Mouse (Mus musculus) embryonic facial prominence, embryonic 10.5 days (tissue): ENCODE data around the gene Chrm5. TPM values are rescaled to one million over a fixed set of nuclear protein-coding genes. Genes with fewer than 3 reads are reported as not detected.

Experiments used
- DNase-seq: peaks from one replicate; pipeline ENCODE4 v3.0.0-alpha.2; 2017; ENCODE audit warnings: low spot score
- H3K27ac ChIP-seq: fragments of 300-500 bp; sonication (generic); replicated peaks from 2 replicates; pipeline ENCODE4 v1.5.1; 2016; ENCODE audit warnings: mild to moderate bottlenecking
- H3K27me3 ChIP-seq: fragments of 300-500 bp; sonication (generic); replicated peaks from 2 replicates; pipeline ENCODE4 v1.6.1; 2016; ENCODE audit warnings: low read depth, mild to moderate bottlenecking; ENCODE audit not compliant: poor library complexity, severe bottlenecking
- H3K36me3 ChIP-seq: fragments of 300-500 bp; sonication (generic); replicated peaks from 2 replicates; pipeline ENCODE4 v1.6.1; 2016; ENCODE audit warnings: mild to moderate bottlenecking, moderate library complexity
- H3K4me1 ChIP-seq: fragments of 300-500 bp; sonication (generic); 2 replicates; pipeline ENCODE4 v1.6.1; 2016
- H3K4me3 ChIP-seq: fragments of 300-500 bp; sonication (generic); 2 replicates; pipeline ENCODE4 v1.5.1; 2016; ENCODE audit warnings: mild to moderate bottlenecking, moderate library complexity
- H3K9me3 ChIP-seq: fragments of 300-500 bp; sonication (generic); 2 replicates; pipeline ENCODE4 v1.6.1; 2016; ENCODE audit warnings: mild to moderate bottlenecking
- WGBS: fragments of 180-500 bp; shearing (Covaris S2); methylation state at CpG from one replicate; pipeline ENCODE4 v1.1.7; 2016; 5-methylcytosine and 5-hydroxymethylcytosine counted together
- polyA plus RNA-seq: library from polyadenylated mRNA; unstranded; fragments of >200 nt; fragmentation: Nextera tagmentation; extraction: Ambion mirVana; gene quantifications from 2 replicates; pipeline ENCODE4 v1.2.1, GENCODE M21; 2016

The Chrm5 gene
- not detected in 2 replicates for polyA plus RNA-seq

GRCm38 (mm10) chr2:112480669-112481068, at the start of gene Chrm5:
Chrm5 (minus strand) TSS chr2:112480769.
- no peak within 1 kb of the TSS for H3K27ac ChIP-seq
- no peaks in the 10 kb centered on the region for H3K4me1 ChIP-seq
- 91% methylated on average over 5 of the region's 5 CpGs for WGBS
- H3K27me3 ChIP-seq: no peaks in the 10 kb centered on the region
- DNase-seq: no peak
- no peak within 1 kb of the TSS for H3K4me3 ChIP-seq
- no peaks in the 10 kb centered on the region for H3K9me3 ChIP-seq
- H3K36me3 ChIP-seq: no peaks in the 10 kb centered on the region

- DNase-seq: no peak
- no peak overlapping the region for H3K4me3 ChIP-seq
- H3K9me3 ChIP-seq: no peaks in the 10 kb centered on the region
- no peaks in the 10 kb centered on the region for H3K4me1 ChIP-seq
- no peaks in the 10 kb centered on the region for H3K27me3 ChIP-seq
- 92% methylated on average over 3 of the region's 3 CpGs for WGBS
- no peaks in the 10 kb centered on the region for H3K36me3 ChIP-seq
- no peak overlapping the region for H3K27ac ChIP-seq
These were observed 46.4 kb upstream of the Chrm5 start for GRCm38 (mm10) chr2:112526933-112527332.

DNA sequence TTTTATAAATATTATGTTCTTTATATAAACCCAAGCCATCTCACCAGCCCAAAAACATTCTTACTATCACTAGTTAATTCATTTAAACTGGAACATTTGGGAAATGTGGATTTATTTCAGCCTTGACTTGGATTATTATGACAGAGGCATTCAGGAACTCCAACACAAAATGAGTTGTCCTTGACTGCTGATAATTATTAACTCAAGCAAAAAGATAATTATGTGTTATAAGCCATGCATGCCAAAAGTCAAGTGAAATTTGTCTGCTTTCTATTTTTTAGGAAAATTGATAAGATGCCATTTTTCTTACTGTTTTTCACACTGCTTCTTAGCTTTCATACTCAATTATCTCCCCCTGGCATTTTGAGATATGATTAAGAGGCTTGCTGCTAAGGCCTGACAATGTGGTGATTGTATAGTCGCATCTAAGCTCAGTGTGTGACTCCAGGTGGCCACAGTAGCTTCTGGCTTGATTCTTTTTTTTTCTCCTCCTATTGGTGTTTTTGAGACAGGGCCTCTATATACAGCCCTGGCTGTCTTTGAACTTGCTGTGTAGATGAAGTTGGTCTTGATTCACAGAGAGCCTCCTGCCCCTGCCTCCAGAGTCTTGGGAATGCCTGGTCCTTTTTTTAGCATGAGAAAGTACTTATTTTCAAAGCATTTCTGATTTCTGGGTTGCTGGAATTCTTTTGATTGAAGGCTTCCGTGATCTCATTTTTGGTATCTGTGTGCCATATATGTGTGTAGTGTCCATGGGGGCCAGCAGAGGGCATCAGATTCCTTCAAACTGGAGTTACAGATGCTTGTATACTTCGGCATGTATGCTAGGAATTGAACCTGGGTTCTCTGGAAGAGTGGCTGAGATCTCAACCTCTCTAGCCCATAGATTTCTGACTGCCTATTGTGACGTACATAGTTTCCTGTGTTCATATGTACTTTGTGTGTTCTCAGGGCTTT, 40.2 kb upstream of the Chrm5 start:
- Histone ChIP-seq H3K36me3 (no peaks in the 10 kb centered on the region), H3K27me3 (no peaks in the 10 kb centered on the region), H3K4me3 (no peak overlapping the region), H3K4me1 (no peaks in the 10 kb centered on the region), H3K9me3 (no peaks in the 10 kb centered on the region), H3K27ac (no peak overlapping the region)
- DNase-seq: no peak
- 84% methylated on average over 4 of the region's 4 CpGs for WGBS

DNA sequence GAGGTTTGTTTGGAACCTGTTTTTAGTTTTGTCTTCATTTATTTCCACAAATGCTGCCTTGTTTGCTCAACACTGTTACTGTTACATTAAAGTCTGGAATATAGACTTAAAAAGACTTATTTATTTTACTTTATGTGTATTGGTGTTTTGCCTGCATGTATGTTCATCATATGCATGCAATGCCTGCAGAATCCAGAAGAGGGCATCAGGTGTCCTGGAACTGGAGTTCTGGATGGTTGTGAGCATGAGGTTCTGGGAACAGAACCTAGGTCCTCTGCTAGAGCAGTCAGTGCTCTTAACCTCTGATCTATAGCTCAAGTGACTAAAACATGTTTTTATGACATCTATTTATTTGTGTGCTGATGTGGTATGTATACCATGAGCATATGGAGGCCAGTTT, 38.0 kb upstream of the Chrm5 start:
- Histone ChIP-seq H3K27ac (no peak overlapping the region), H3K4me1 (no peaks in the 10 kb centered on the region), H3K4me3 (no peak overlapping the region), H3K9me3 (no peaks in the 10 kb centered on the region), H3K27me3 (no peaks in the 10 kb centered on the region), H3K36me3 (no peaks in the 10 kb centered on the region)
- no peak for DNase-seq

DNA sequence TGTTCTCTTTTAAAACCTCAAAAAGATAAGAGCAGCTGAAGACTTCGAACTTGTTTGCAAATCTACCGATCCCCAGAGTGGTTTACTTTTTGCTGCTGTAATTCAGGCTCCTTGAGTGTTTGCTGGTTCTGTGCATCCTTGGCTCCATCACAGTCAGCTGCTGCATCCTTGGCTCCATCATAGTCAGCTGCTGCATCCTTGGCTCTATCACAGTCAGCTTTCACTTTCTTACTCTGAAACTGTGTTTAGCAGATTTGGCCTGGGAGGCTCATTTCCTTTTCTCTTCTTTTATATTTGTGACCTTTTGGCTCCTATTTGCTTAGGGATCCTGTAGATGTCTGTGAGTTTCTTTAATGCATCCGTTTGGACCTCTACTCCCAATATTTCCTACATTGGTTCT, 36.6 kb upstream of the Chrm5 start:
- Histone ChIP-seq H3K36me3 (no peaks in the 10 kb centered on the region), H3K4me1 (no peaks in the 10 kb centered on the region), H3K27ac (no peak overlapping the region), H3K4me3 (no peak overlapping the region), H3K9me3 (no peaks in the 10 kb centered on the region), H3K27me3 (no peaks in the 10 kb centered on the region)
- 90% methylated on average over 3 of the region's 3 CpGs for WGBS
- DNase-seq: no peak

DNA sequence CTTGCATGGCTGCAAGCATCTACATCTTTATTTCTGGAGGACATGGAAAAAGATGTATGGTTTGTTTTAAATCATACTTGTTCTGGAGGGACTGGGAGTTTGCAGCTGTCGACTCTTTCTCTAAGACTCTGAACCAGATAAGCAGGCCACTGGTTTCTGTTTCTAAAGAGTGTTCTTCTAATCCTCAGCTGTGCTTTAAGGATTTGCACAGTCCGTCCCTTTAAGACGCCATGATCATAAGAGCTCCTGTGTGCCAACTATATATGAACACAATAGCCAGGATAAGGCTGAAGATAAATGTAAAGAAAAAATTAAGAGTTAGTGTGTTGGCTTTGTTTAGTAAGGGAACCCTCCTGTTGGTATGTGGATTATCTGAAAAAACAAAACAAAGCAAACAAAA, 36.2 kb upstream of the Chrm5 start:
- no peaks in the 10 kb centered on the region for H3K4me1 ChIP-seq
- no peaks in the 10 kb centered on the region for H3K36me3 ChIP-seq
- no peak overlapping the region for H3K4me3 ChIP-seq
- H3K9me3 ChIP-seq: no peaks in the 10 kb centered on the region
- DNase-seq: no peak
- no peak overlapping the region for H3K27ac ChIP-seq
- 82% methylated on average over 3 of the region's 3 CpGs for WGBS
- no peaks in the 10 kb centered on the region for H3K27me3 ChIP-seq

GRCm38 (mm10) chr2:112513036-112513435, 32.5 kb upstream of the Chrm5 start:
- Histone ChIP-seq H3K27ac (no peak overlapping the region), H3K4me1 (no peaks in the 10 kb centered on the region), H3K27me3 (no peaks in the 10 kb centered on the region), H3K4me3 (no peak overlapping the region), H3K9me3 (no peaks in the 10 kb centered on the region), H3K36me3 (no peaks in the 10 kb centered on the region)
- WGBS: 93% methylated on average over 1 of the region's 1 CpGs
- DNase-seq: no peak

- H3K36me3 ChIP-seq: no peaks in the 10 kb centered on the region
- H3K4me3 ChIP-seq: no peak overlapping the region
- no peaks in the 10 kb centered on the region for H3K27me3 ChIP-seq
- H3K27ac ChIP-seq: no peak overlapping the region
- no peak for DNase-seq
- no peaks in the 10 kb centered on the region for H3K4me1 ChIP-seq
- H3K9me3 ChIP-seq: no peaks in the 10 kb centered on the region
- 86% methylated on average over 4 of the region's 4 CpGs for WGBS
These were observed 29.6 kb upstream of the Chrm5 start for GRCm38 (mm10) chr2:112510140-112510539.

DNA sequence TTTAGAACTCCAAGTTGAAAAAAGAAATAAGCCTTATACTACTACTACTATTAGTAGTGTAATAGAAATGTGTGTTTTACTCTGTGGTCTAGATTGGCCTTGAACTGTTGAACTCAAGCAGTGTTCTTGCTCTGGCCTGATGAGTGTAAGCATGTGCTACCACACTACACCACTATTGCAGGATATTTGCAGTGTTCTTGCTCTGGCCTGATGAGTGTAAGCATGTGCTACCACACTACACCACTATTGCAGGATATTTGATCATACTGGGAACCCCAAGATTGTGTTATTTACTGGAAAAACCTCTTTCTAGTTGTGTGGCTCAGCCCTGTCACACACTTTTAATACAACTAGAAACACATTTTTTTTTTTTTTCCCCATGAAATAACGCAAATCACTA, 26.9 kb upstream of the Chrm5 start:
- 91% methylated on average over 1 of the region's 1 CpGs for WGBS
- Histone ChIP-seq H3K4me1 (no peaks in the 10 kb centered on the region), H3K9me3 (no peaks in the 10 kb centered on the region), H3K27ac (no peak overlapping the region), H3K27me3 (no peaks in the 10 kb centered on the region), H3K4me3 (no peak overlapping the region), H3K36me3 (no peaks in the 10 kb centered on the region)
- no peak for DNase-seq

GRCm38 (mm10) chr2:112506841-112507435, 26.4 kb upstream of the Chrm5 start:
- Histone ChIP-seq H3K27ac (no peak overlapping the region), H3K4me1 (no peaks in the 10 kb centered on the region), H3K27me3 (no peaks in the 10 kb centered on the region), H3K4me3 (no peak overlapping the region), H3K9me3 (no peaks in the 10 kb centered on the region), H3K36me3 (no peaks in the 10 kb centered on the region)
- DNase-seq: no peak
- 86% methylated on average over 5 of the region's 5 CpGs for WGBS

DNA sequence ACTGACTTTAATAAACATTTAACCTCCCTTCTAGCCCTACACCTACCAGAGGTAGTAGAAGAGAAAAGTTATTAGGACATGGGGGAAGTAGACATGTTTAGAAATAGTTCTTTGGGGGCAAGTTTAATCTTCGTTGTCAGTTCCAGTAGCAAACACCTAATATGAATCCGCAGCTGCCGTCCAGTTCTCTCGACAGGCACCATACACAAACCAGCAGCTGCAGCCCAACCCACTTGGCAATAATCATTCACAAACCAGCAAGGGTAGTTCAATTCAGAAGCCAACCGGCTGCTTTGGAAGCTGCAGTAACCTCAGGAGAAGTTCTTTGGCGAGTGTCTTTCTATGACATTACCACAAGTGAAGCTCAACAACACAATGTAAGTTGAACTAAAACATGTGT, 23.4 kb upstream of the Chrm5 start:
- WGBS: 93% methylated on average over 6 of the region's 6 CpGs
- H3K4me1 ChIP-seq: peaks cover 7% of the 10 kb centered on the region
- H3K4me3 ChIP-seq: no peak overlapping the region
- no peak overlapping the region for H3K27ac ChIP-seq
- no peak for DNase-seq
- H3K27me3 ChIP-seq: no peaks in the 10 kb centered on the region
- H3K9me3 ChIP-seq: no peaks in the 10 kb centered on the region
- H3K36me3 ChIP-seq: no peaks in the 10 kb centered on the region

DNA sequence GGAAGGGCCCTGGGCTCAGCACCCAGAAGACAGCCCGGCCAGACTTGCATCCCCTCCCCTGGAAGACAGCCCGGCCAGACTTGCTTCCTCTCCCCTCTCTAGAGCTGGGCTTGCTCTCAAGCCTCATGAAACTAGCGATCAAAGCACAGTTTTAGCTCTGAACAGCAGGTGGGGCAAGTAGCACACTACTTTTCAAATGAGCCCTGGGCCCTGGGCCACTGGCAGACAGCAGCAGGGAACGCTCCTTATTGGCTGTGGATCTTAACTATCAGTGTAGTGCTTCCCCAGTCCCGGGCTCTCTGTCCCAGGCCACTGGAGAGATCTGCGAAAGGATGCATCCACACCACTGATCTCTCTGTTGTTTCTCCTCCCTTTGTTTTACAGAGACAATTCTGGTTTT, 20.6 kb upstream of the Chrm5 start:
- Histone ChIP-seq H3K36me3 (no peaks in the 10 kb centered on the region), H3K4me1 (peaks cover 12% of the 10 kb centered on the region), H3K4me3 (no peak overlapping the region), H3K9me3 (no peaks in the 10 kb centered on the region), H3K27me3 (no peaks in the 10 kb centered on the region), H3K27ac (no peak overlapping the region)
- DNase-seq: peak; percentile 76
- 8% methylated on average over 6 of the region's 6 CpGs for WGBS

GRCm38 (mm10) chr2:112497851-112498250, 17.3 kb upstream of the Chrm5 start:
- Histone ChIP-seq H3K9me3 (no peaks in the 10 kb centered on the region), H3K36me3 (no peaks in the 10 kb centered on the region), H3K27ac (no peak overlapping the region), H3K27me3 (no peaks in the 10 kb centered on the region), H3K4me3 (no peak overlapping the region), H3K4me1 (peaks cover 23% of the 10 kb centered on the region)
- 68% methylated on average over 7 of the region's 7 CpGs for WGBS
- no peak for DNase-seq
